Mouse (Mus musculus): ENCODE results near the gene Prap1.

DNA sequence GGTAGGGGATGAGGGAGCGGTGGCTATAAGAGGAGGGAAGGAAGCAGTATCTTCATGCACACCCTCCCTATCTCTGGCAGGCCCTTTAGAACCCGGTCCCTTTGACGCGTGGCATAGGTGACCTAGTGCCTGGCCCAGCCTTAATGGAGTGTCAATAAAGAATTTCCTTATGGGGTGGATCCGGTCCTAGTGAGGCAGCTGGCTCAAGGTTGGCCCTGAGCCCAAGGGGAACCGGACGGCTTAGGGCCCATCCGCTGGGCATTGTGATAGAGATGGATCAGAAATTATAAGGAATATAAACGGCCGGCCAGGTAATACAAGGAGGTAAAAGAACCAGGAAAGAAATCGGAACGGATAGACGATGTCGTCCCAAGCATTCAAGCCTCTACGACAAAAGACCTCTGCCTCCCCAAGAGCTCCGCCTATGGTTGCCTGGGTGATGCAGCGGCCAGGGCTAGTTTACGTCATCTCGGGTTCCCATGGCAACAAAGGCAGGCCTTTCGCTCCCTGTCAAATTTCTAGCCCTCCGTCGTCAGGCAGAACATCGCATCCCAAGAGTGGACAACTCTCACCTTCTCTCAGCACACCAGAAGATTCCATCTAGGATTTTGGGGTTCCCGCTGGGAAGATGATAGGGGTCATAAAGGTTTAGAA, 12.6 kb upstream of the Prap1 start:
- no peak for TF ChIP-seq CTCF (IDR thresholded peaks at IDR 0.05; ENCODE audit: low read depth)
- TF ChIP-seq EP300 (optimal IDR thresholded peaks at IDR 0.05), result no peak
